Mouse (Mus musculus) left cerebral cortex, adult 2 months (tissue): ENCODE measurements around the gene Prkx. TPM values are rescaled to one million over a fixed set of nuclear protein-coding genes. Genes with fewer than 3 reads are reported as not detected.
A peak's percentile ranks its signal among the peaks of the same experiment; 100 is the strongest.

Source experiments
- DNase-seq, 2 experiments: peaks; one replicate each; pipeline ENCODE4 v3.0.0; 2021 to 2022; ENCODE audit warnings: low spot score in 2 of 2, mixed read lengths in 1 of 2; ENCODE audit errors: extremely low spot score in 1 of 2
- H3K27ac ChIP-seq: fragments of 200-600 bp; 2 replicates; pipeline ENCODE4 v1.8.1; 2022
- H3K4me3 ChIP-seq: fragments of 200-600 bp; 2 replicates; pipeline ENCODE4 v1.8.1; 2022
- CTCF ChIP-seq: fragments of 200-600 bp; IDR thresholded peaks from 2 replicates; pipeline ENCODE4 v1.8.1; 2022; ENCODE audit warnings: antibody characterized with exemption, mild to moderate bottlenecking, moderate library complexity
- intact Hi-C: fragments of 180-260 bp; cut with DNase I; formaldehyde crosslinking; loops from one replicate; pipeline ENCODE4 v1.15.1; 2025
- long read RNA-seq, 2 experiments: library from polyadenylated mRNA; stranded (forward); transcript quantifications; one replicate each; pipeline ENCODE4 v2.0.0; 2021; ENCODE audit warnings: borderline mapping rate in 2 of 2
- total RNA-seq, 2 experiments: library from RNA; stranded (reverse); gene quantifications; 2 replicates each; pipeline ENCODE4 v1.2.3; 2021

Prkx gene
- 10 to 100 TPM; 10.5 to 11.7 TPM for total RNA-seq
- long read RNA-seq, experiment 1, full-length matches to known transcripts: 4 of 8 reads
- long read RNA-seq, experiment 1, partial matches to known transcripts: 1 of 8 reads
- long read RNA-seq, experiment 1, other reads (novel, unspliced or antisense): 3 of 8 reads
- long read RNA-seq, experiment 2, full-length matches to known transcripts: 8 of 13 reads
- long read RNA-seq, experiment 2, partial matches to known transcripts: 0 of 13 reads
- long read RNA-seq, experiment 2, other reads (novel, unspliced or antisense): 5 of 13 reads

GRCm38 (mm10) chrX:77796238-77796835 is at the start of gene Prkx:
Prkx (minus strand) TSS chrX:77796278.
- intact Hi-C loops: no loop called here
- no peak for TF ChIP-seq CTCF
- peak; percentile 13 to 32 for DNase-seq
- H3K4me3 ChIP-seq: peak within 1 kb of the TSS; percentile 62
- peak within 1 kb of the TSS; percentile 85 for H3K27ac ChIP-seq

GRCm38 (mm10) chrX:77812031-77812430 is 16.0 kb upstream of the Prkx start:
- peak; percentile 41 for TF ChIP-seq CTCF
- no peak overlapping the region for H3K27ac ChIP-seq
- DNase-seq: no peak
- no peak overlapping the region for H3K4me3 ChIP-seq
- intact Hi-C loops: loop anchor here (5.0 kb wide), 1 partner anchor 615 kb away; no protein-coding TSS in a partner anchor

GRCm38 (mm10) chrX:77810608-77811206 is 14.6 kb upstream of the Prkx start:
- Histone ChIP-seq H3K4me3 (peak overlapping the region; percentile 48), H3K27ac (peak overlapping the region; percentile 82)
- intact Hi-C loops: loop anchor here (5.0 kb wide), 1 partner anchor 617 kb away; no protein-coding TSS in a partner anchor
- TF ChIP-seq CTCF: peak; percentile 75
- peak; percentile 26 to 66 for DNase-seq

DNA sequence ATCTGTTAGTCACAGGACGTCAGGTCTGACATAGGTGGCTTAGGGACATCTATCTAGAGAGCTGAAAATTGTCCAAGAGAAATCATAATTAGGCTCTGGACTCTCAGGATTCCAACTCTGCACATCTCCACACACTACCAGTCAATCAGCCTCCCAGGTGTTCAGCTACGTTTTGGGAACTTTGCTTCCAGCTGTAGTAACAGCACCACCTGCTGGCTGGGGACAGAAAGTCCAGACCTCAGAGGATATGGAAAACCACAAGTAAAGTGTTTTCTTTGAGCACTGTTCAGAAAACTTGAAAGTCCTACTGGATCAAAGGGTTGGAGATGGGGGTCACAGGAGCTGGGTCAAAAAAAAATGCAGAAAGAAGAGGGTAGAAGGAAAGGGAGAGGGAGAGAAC is 12.5 kb upstream of the Prkx start:
- peak; percentile 75 for TF ChIP-seq CTCF
- no peak overlapping the region for H3K4me3 ChIP-seq
- intact Hi-C loops: loop anchor here (1.0 to 5.0 kb wide), 2 partner anchors 67 to 1126 kb away; no protein-coding TSS in a partner anchor
- peak; percentile 23 to 45 for DNase-seq
- H3K27ac ChIP-seq: no peak overlapping the region

GRCm38 (mm10) chrX:77802293-77802692 is 6.2 kb upstream of the Prkx start:
- no peak overlapping the region for H3K4me3 ChIP-seq
- no peak for DNase-seq
- H3K27ac ChIP-seq: no peak overlapping the region
- intact Hi-C loops: no loop called here
- TF ChIP-seq CTCF: no peak

- no peak for DNase-seq
- H3K4me3 ChIP-seq: no peak overlapping the region
- intact Hi-C loops: no loop called here
- H3K27ac ChIP-seq: no peak overlapping the region
- TF ChIP-seq CTCF: no peak
Measured at GRCm38 (mm10) chrX:77801543-77801942, 5.5 kb upstream of the Prkx start.

GRCm38 (mm10) chrX:77799554-77799953 is 3.5 kb upstream of the Prkx start:
- Histone ChIP-seq H3K4me3 (no peak overlapping the region), H3K27ac (no peak overlapping the region)
- intact Hi-C loops: no loop called here
- no peak for DNase-seq
- TF ChIP-seq CTCF: no peak

DNA sequence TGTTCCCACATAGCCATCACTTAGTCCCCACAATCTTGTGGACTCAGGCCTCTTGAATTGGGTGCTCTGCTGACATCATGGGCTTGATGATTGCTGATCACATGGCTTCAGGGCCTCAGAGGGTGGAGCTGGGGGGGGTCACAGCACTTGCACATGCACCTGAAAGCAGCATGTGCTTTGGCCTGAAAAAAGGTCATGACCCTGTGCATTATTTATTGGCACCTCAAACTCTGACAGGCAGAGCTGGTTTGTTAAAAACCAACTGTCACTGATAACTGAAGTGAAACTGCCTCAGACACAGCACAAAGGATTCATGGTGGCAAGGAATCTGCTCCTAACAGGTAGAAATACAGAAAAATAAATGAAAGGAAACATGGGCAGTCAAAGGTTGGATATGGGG is 1.7 kb upstream of the Prkx start:
- Histone ChIP-seq H3K4me3 (no peak overlapping the region), H3K27ac (no peak overlapping the region)
- DNase-seq: no peak
- intact Hi-C loops: no loop called here
- no peak for TF ChIP-seq CTCF

- no peak overlapping the region for H3K4me3 ChIP-seq
- intact Hi-C loops: no loop called here
- no peak; the same call in 1 of the 2 replicates for TF ChIP-seq CTCF
- H3K27ac ChIP-seq: no peak overlapping the region; the same call in 1 of the 2 replicates
- no peak for DNase-seq
Measured at GRCm38 (mm10) chrX:77796916-77797315, 838 bp upstream of the Prkx start.

- Histone ChIP-seq H3K4me3 (peak overlapping the region; percentile 62), H3K27ac (peak overlapping the region; percentile 85)
- peak; percentile 83 to 84 for DNase-seq
- intact Hi-C loops: no loop called here
- TF ChIP-seq CTCF: no peak
Measured at GRCm38 (mm10) chrX:77795858-77796174, 262 bp downstream of the Prkx start.

DNA sequence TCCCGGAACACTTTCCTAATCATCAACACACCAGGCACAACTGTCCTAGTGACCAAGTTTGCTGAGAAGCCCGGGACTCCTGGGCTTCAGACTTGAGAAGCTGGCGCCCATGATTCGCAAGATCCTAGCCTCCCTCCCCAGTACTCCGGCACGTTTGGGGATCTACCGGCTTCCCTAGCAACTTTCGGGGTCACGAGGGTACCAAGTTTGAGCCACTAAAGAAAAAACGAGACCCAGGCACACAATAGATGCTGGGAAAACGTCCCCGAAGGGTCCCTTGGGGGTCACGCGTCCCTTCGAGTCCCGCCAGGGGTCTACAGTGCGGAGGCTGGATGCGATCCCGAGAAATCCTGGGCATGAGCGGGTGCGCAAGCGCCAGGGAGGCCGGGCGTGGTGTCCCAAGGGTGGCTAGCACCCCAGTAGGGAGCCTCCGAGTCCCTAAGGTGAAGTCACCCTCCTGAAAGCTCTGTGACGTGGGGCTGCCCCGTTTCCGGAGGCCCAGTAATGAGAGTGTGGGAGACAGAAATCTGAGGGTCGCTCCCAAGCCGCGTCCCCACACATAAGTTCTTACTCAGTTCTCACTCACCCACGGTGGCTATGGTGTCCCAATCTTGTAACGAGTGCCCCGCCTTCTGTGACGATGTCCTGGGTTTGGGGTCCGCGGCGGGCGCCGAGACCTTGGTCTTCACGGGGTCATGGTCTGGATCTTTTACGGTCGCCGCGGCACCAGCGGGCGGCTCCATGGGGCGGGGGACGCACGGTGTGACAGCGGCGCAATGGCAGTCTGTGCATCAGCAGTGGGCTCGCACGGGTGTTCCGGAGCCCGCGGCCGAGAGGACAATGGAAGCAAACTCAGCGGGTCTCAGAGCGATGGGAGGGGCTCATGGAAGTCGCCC is 868 bp downstream of the Prkx start:
- H3K4me3 ChIP-seq: peak overlapping the region; percentile 62
- peak overlapping the region; percentile 85 for H3K27ac ChIP-seq
- intact Hi-C loops: no loop called here
- no peak for TF ChIP-seq CTCF
- DNase-seq: peak in 1 of 2 experiments; percentile 25

DNA sequence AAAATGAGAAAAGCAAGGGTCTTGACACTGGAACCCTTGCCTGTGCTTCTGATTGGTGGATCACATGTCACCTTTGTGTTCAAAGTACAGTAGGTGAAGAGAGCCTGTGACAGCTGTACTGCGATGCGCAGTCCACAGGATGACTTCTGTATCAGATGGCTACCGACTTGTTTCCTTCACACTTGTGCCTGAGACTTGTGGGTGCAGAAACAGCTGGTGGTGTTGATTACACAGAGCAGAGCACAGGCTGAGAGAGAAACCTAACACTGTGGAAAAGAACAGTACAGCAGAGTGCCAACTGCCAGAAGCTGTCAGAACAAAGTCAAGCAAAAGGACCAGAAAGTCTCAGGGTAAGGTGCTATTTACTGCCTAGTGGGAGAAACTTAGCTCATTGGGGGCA is 7.4 kb downstream of the Prkx start:
- no peak overlapping the region for H3K27ac ChIP-seq
- no peak overlapping the region for H3K4me3 ChIP-seq
- intact Hi-C loops: no loop called here
- no peak for DNase-seq
- no peak for TF ChIP-seq CTCF
